Mouse (Mus musculus): ENCODE measurements at regions not wholly inside any gene's neighbourhood (a gene's known extent, or its start where the extent isn't known, plus 50 kb on each side); places are given as distances from the start of the nearest gene placed in this dataset.

- TF ChIP-seq GATA1 (IDR thresholded peaks at IDR 0.05; ENCODE audit: borderline replicate concordance, low read length) (no peak), FLI1 (IDR thresholded peaks at IDR 0.05; ENCODE audit: low read length) (no peak)
Observed at GRCm38 (mm10) chr15:97468732-97469683, 221.9 kb upstream of the Amigo2 start.

All from megakaryocyte, embryonic 14.5 days (primary cell).